Mouse (Mus musculus) CH12.LX (cell line): ENCODE results near the gene Rnase4.

Experiments used
- BHLHE40 ChIP-seq: IDR thresholded peaks from 2 replicates; pipeline ENCODE4 v1.6.1; 2011; ENCODE audit warnings: mild to moderate bottlenecking, low read depth, low read length, improper control_type of control experiment
- CTCF ChIP-seq, 2 experiments: IDR thresholded peaks in 1 of 2; conservative IDR thresholded peaks in 1 of 2; 2 replicates each; pipeline ENCODE4 v1.5.1; 2011 to 2012; ENCODE audit warnings: low read depth in 2 of 2, low read length in 2 of 2, improper control_type of control experiment in 1 of 2, inconsistent platforms in 1 of 2, mild to moderate bottlenecking in 1 of 2, moderate library complexity in 1 of 2
- E2F4 ChIP-seq: IDR thresholded peaks from 2 replicates; pipeline ENCODE4 v1.6.1; 2011; ENCODE audit warnings: low read depth, low read length, improper control_type of control experiment; ENCODE audit not compliant: insufficient replicate concordance
- EP300 ChIP-seq: IDR thresholded peaks from 2 replicates; pipeline ENCODE4 v1.6.1; 2011; ENCODE audit warnings: low read length, improper control_type of control experiment
- KAT2A ChIP-seq: IDR thresholded peaks from 2 replicates; pipeline ENCODE4 v1.6.1; 2012; ENCODE audit warnings: low read length, improper control_type of control experiment, inconsistent platforms; ENCODE audit not compliant: insufficient replicate concordance
- MAFK ChIP-seq: IDR thresholded peaks from 2 replicates; pipeline ENCODE4 v1.6.1; 2011; ENCODE audit warnings: low read length, improper control_type of control experiment; ENCODE audit not compliant: insufficient replicate concordance
- MAX ChIP-seq: IDR thresholded peaks from 2 replicates; pipeline ENCODE4 v1.6.1; 2011; ENCODE audit warnings: low read length, improper control_type of control experiment
- MXI1 ChIP-seq: IDR thresholded peaks from 2 replicates; pipeline ENCODE4 v1.6.1; 2011; ENCODE audit warnings: mild to moderate bottlenecking, low read depth, low read length, improper control_type of control experiment
- POLR2A ChIP-seq: IDR thresholded peaks from 2 replicates; pipeline ENCODE4 v1.6.1; 2011; ENCODE audit warnings: low read depth, mild to moderate bottlenecking, improper control_type of control experiment, low read length
- RAD21 ChIP-seq: IDR thresholded peaks from 2 replicates; pipeline ENCODE4 v1.6.1; 2011; ENCODE audit warnings: low read depth, mild to moderate bottlenecking, low read length, improper control_type of control experiment, moderate library complexity
- TCF12 ChIP-seq: IDR thresholded peaks from 2 replicates; pipeline ENCODE4 v1.6.1; 2014; ENCODE audit warnings: low read depth, mild to moderate bottlenecking, inconsistent platforms, low read length, improper control_type of control experiment
- USF1 ChIP-seq: IDR thresholded peaks from 2 replicates; pipeline ENCODE4 v1.6.1; 2014; ENCODE audit warnings: low read depth, mild to moderate bottlenecking, inconsistent platforms, low read length, improper control_type of control experiment
- ZKSCAN1 ChIP-seq: IDR thresholded peaks from 2 replicates; pipeline ENCODE4 v1.6.1; 2012; ENCODE audit warnings: low read depth, inconsistent platforms, low read length, improper control_type of control experiment, borderline replicate concordance
- ZNF384 ChIP-seq: IDR thresholded peaks from 2 replicates; pipeline ENCODE4 v1.6.1; 2012; ENCODE audit warnings: low read depth, low read length, improper control_type of control experiment, inconsistent platforms

- TF ChIP-seq POLR2A (no peak), MAX (no peak), BHLHE40 (no peak), EP300 (no peak), CTCF (conservative IDR thresholded peaks at IDR 0.05 in 1 of 2, IDR thresholded peaks at IDR 0.05 in 1 of 2; ENCODE audit: low read depth in 2 of 2, low read length in 2 of 2) (no peak), KAT2A (no peak), TCF12 (no peak), MAFK (no peak), E2F4 (no peak), ZKSCAN1 (no peak), ZNF384 (no peak), USF1 (no peak), MXI1 (no peak), RAD21 (no peak)
Observed at GRCm38 (mm10) chr14:51143287-51143686, 52.4 kb downstream of the Rnase4 start.
